Mouse (Mus musculus) midbrain, embryonic 14.5 days (tissue): ENCODE measurements at regions not wholly inside any gene's neighbourhood (a gene's known extent, or its start where the extent isn't known, plus 50 kb on each side); places are given as distances from the start of the nearest gene placed in this dataset.
A peak's percentile ranks its signal among the peaks of the same experiment; 100 is the strongest.

Source experiments
- ATAC-seq: fragments of 200-750 bp; cut with Nextera tagmentation; 2 replicates; pipeline ENCODE4 v1.8.0; 2017; ENCODE audit warnings: moderate number of reproducible peaks, moderate library complexity; ENCODE audit not compliant: low FRiP score, low TSS enrichment
- DNase-seq: peaks from one replicate; pipeline ENCODE4 v3.0.0-alpha.2; 2015
- H3K27ac ChIP-seq: fragments of 300-500 bp; sonication (generic); replicated peaks from 2 replicates; pipeline ENCODE4 v1.5.1; 2014; ENCODE audit warnings: mild to moderate bottlenecking, low read depth, low read length, moderate library complexity
- H3K27me3 ChIP-seq: fragments of 300-500 bp; sonication (generic); 2 replicates; pipeline ENCODE4 v1.6.1; 2014; ENCODE audit warnings: low read length, control low read depth, mixed read lengths; ENCODE audit not compliant: control insufficient read depth, insufficient read depth
- H3K36me3 ChIP-seq: fragments of 300-500 bp; sonication (generic); 2 replicates; pipeline ENCODE4 v1.6.1; 2014; ENCODE audit warnings: low read length, control low read depth; ENCODE audit not compliant: control insufficient read depth, insufficient read depth
- H3K4me1 ChIP-seq: fragments of 300-500 bp; sonication (generic); 2 replicates; pipeline ENCODE4 v1.6.1; 2014; ENCODE audit warnings: mild to moderate bottlenecking, antibody characterized with exemption, low read length, control low read depth; ENCODE audit not compliant: control insufficient read depth, insufficient read depth
- H3K4me2 ChIP-seq: fragments of 300-500 bp; sonication (generic); 2 replicates; pipeline ENCODE4 v1.6.1; 2014; ENCODE audit warnings: mild to moderate bottlenecking, low read length, moderate library complexity
- H3K4me3 ChIP-seq: fragments of 300-500 bp; sonication (generic); replicated peaks from 2 replicates; pipeline ENCODE4 v1.5.1; 2014; ENCODE audit warnings: low read depth, low read length
- H3K9ac ChIP-seq: fragments of 300-500 bp; sonication (generic); replicated peaks from 2 replicates; pipeline ENCODE4 v1.6.1; 2014; ENCODE audit warnings: mild to moderate bottlenecking, low read length, moderate library complexity
- H3K9me3 ChIP-seq: fragments of 300-500 bp; sonication (generic); 2 replicates; pipeline ENCODE4 v1.6.1; 2016; ENCODE audit warnings: low read length, control low read depth, mixed read lengths; ENCODE audit not compliant: control insufficient read depth
- WGBS: fragments of 180-500 bp; shearing (Covaris S2); extraction: QIAGEN DNeasy Blood & Tissue Kit; methylation state at CpG from one replicate; pipeline ENCODE4 v1.1.7; 2014; 5-methylcytosine and 5-hydroxymethylcytosine counted together

DNA sequence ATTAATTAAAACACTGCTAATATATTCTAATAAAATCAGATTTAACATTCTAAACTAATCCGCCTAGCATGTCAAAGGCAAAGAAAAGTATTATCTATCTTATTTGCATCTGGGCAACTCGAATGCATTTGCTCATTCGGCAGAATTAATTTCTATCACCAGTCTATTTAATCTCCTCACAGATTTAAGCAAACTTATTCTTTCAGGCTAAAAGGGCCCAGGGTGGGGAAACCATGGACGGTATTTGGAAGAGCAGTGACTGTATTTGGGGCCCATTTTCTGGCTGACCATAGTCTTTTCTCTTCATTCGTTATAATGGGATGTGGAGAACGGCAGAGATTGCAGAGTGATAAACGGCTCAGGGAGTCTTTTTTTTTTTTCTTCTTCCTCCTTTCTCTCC, 423.5 kb upstream of the Ubash3b start:
- no peaks in the 10 kb centered on the region for H3K27me3 ChIP-seq
- H3K4me3 ChIP-seq, result peak overlapping the region; percentile 83
- peak overlapping the region; percentile 81 for H3K4me2 ChIP-seq
- 2% methylated on average over 7 of the region's 7 CpGs for WGBS
- no peak for ATAC-seq
- H3K27ac ChIP-seq, result peak overlapping the region; percentile 100
- H3K9me3 ChIP-seq, result no peaks in the 10 kb centered on the region
- peak; percentile 75 for DNase-seq
- H3K36me3 ChIP-seq, result peaks cover 38% of the 10 kb centered on the region
- peaks cover 25% of the 10 kb centered on the region for H3K4me1 ChIP-seq
- H3K9ac ChIP-seq, result peak overlapping the region; percentile 100

DNA sequence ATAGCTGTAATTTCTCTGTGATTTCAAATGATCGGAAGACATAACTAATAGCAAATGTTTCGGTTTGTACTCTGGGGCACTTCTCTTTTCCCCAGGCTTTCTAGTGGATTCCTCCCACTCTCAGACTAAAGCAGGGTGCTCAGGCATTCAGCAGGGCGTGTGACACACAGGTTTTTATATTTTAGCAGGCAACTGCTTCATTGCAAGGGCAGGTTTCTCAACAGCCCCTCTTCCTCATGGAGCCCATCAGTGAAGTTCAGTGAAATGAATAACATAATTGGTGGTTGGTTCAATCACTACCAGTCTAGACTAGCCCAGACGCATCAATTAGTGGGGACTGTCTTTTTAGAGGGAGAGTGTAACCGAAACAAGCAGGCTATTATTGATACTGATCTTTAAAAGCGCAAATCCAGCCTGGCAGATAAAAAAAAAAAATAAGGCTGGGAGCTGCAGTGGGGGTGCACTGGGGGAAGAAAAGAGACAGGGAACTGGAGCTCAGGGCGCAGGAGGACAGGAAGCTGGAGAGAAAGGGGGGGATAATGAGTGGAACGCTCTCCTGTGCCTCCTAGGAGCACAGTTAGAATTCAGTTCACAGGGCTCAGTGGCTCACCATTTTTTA, 422.3 kb upstream of the Ubash3b start:
- H3K4me2 ChIP-seq, result peak overlapping the region; percentile 81
- H3K36me3 ChIP-seq, result peaks cover 26% of the 10 kb centered on the region
- H3K27ac ChIP-seq, result peak overlapping the region; percentile 100
- ATAC-seq (no peak), DNase-seq (peak; percentile 84)
- H3K27me3 ChIP-seq, result no peaks in the 10 kb centered on the region
- H3K9me3 ChIP-seq, result no peaks in the 10 kb centered on the region
- H3K4me3 ChIP-seq, result peak overlapping the region; percentile 83
- 3% methylated on average over 8 of the region's 8 CpGs for WGBS
- peak overlapping the region; percentile 100 for H3K9ac ChIP-seq
- peaks cover 14% of the 10 kb centered on the region for H3K4me1 ChIP-seq

DNA sequence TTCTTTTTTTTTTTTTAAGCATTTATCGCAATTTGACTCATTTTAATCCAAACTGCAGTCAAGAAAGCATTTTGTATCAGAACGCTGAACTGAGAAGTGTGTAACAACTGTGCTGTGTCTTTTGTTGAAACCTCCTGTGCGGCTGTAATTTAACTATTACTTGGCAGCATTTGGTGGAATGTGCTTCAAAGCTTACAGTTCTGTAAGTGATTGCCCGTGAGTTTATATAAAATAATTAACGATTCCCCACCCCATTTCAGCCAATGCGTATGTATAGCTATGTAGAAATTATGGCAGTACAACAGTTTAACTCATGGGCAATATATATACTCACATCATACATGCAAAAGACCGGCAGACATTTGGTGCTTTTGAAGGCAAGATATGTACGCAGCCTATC, 421.8 kb upstream of the Ubash3b start:
- Histone ChIP-seq H3K4me1 (peaks cover 8% of the 10 kb centered on the region; the same call in 1 of the 2 replicates), H3K9me3 (no peaks in the 10 kb centered on the region), H3K4me3 (peak overlapping the region; percentile 83), H3K9ac (peak overlapping the region; percentile 100), H3K27ac (peak overlapping the region; percentile 100), H3K4me2 (peak overlapping the region; percentile 81), H3K27me3 (no peaks in the 10 kb centered on the region), H3K36me3 (peaks cover 20% of the 10 kb centered on the region)
- DNase-seq (peak; percentile 72), ATAC-seq (no peak)
- WGBS, result 6% methylated on average over 8 of the region's 8 CpGs

DNA sequence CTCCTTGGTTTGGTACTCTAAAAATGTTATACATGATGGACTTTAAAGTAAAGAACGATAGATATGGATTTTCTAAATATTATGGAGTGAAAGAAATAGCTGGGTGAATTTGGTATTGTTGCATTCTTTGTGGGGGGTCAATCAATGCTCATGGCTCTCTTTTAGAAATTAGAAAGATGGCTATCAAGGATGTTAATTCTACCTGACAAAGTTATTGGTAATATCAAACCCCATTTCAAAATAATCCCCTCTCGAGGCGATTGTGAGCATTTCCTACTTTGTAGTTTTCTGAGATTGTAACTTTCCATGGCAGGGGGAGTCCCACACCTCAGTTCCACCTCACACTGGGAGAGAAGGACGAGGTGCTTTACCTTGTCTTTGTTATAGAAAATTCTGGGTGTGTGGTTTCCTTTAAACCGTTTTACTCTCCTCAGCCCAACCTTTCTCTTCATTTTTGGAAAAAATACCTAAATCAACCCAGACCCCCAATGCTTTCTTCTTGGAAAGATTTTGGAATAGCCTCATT, 421.3 kb upstream of the Ubash3b start:
- Histone ChIP-seq H3K4me1 (peaks cover 9% of the 10 kb centered on the region), H3K27ac (peak overlapping the region; percentile 100), H3K36me3 (peaks cover 17% of the 10 kb centered on the region), H3K4me2 (peak overlapping the region; percentile 81), H3K9me3 (no peaks in the 10 kb centered on the region), H3K27me3 (no peaks in the 10 kb centered on the region), H3K4me3 (peak overlapping the region; percentile 83), H3K9ac (peak overlapping the region; percentile 100)
- DNase-seq (peak; percentile 66), ATAC-seq (no peak)
- 1% methylated on average over 5 of the region's 5 CpGs for WGBS

DNA sequence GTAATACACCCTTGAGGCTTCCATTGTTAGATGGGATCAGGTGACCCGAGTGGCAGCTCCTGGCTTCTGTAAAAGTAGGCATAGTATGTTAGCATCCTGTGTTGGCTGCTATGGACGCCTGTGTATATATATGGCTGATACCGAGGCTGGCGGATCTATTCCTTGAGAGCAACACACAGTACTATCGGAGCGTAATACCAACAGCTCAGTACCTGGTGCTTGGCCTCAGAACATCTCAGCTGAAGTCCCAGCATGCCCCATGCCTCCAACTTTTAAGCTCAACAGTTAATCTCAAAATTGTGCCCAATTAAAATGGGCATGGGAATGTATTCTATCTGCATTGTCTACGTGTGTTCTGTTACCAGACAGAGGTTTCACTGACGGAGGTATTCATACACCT, 420.7 kb upstream of the Ubash3b start:
- Histone ChIP-seq H3K4me3 (peak overlapping the region; percentile 83), H3K27me3 (no peaks in the 10 kb centered on the region), H3K4me2 (peak overlapping the region; percentile 81), H3K4me1 (peaks cover 9% of the 10 kb centered on the region), H3K27ac (peak overlapping the region; percentile 100), H3K36me3 (peaks cover 11% of the 10 kb centered on the region), H3K9me3 (no peaks in the 10 kb centered on the region), H3K9ac (peak overlapping the region; percentile 100)
- ATAC-seq (0 out of 2 replicates have a peak, but pooled peaks have one; percentile 15), DNase-seq (peak; percentile 80)
- WGBS, result 3% methylated on average over 8 of the region's 8 CpGs

DNA sequence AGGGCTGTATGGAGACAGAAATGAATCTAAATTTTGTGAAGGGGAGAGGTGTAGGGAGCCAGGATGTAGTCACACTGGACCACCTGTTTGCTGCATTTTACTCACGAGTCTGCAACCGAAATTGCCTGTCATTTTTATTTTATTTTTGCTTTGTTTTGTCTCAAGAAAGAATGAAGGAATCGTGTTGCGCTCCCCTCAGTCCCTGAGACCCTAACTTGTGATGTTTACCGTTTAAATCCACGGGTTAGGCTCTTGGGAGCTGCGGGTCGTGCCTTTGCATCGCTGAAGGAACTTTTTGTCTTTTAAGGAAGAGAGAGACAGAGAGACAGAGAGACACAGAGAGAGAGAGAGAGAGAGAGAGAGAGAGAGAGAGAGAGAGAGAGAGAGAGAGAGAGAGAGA, 420.2 kb upstream of the Ubash3b start:
- H3K4me2 ChIP-seq, result peak overlapping the region; percentile 81

DNA sequence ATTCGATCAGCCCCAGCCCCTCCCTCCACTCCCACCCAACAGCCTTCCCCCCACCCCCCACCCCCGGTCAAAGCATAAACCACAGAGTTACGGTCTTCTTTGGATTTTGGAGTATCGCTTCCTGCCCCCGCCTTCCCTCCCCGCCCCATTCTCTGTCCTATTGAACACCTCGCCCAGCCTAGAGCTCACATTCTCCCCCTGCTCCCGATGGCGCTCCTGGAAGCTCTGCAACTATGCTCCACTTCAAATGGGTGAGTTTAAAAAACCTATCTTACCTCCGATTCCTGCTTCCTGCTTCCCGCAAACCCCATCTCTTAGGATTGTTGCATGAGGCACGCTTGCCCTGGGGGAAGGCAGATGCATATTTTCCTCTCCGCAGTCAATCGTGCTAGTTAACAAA, 419.7 kb upstream of the Ubash3b start:
- ATAC-seq (peak; percentile 15; the same call in 1 of the 2 replicates), DNase-seq (peak; percentile 75)
- Histone ChIP-seq H3K9me3 (no peaks in the 10 kb centered on the region), H3K4me3 (peak overlapping the region; percentile 83), H3K4me1 (peaks cover 18% of the 10 kb centered on the region), H3K4me2 (peak overlapping the region; percentile 81), H3K9ac (peak overlapping the region; percentile 100), H3K36me3 (peaks cover 5% of the 10 kb centered on the region), H3K27ac (peak overlapping the region; percentile 100), H3K27me3 (no peaks in the 10 kb centered on the region)
- WGBS, result under 1% methylated on average over 14 of the region's 14 CpGs

More for the DNA sequence above, 420.2 kb upstream of the Ubash3b start:
- Histone ChIP-seq H3K9me3 (no peaks in the 10 kb centered on the region), H3K27me3 (no peaks in the 10 kb centered on the region), H3K9ac (peak overlapping the region; percentile 100), H3K36me3 (peaks cover 7% of the 10 kb centered on the region), H3K4me1 (peaks cover 12% of the 10 kb centered on the region), H3K4me3 (peak overlapping the region; percentile 83), H3K27ac (peak overlapping the region; percentile 100)
- DNase-seq (peak; percentile 55), ATAC-seq (no peak)
- WGBS, result under 1% methylated on average over 9 of the region's 9 CpGs

DNA sequence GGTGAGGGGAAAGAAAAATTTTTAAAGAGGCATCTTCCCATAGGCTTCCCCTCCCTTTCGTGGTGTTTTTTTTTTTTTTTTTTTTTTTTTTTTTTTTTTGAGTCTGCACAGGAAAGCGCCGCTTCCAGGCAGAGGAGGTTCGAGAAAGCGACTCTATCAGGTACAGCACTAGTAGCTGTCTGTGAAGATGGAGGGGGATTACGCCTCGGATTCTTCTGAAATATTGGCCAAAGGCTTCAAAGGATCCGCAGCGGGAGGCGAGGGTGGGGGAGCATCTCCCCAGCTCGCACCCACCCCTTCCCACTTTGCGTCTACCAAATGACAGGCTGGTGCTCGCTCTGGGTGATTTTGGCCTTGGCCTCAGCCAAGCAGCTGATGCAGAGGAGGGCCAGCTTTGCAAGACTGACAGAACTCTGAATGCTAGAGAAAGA, 419.1 kb upstream of the Ubash3b start:
- WGBS, result 0% methylated on average over 13 of the region's 13 CpGs
- Histone ChIP-seq H3K27ac (peak overlapping the region; percentile 100), H3K4me2 (peak overlapping the region; percentile 81), H3K9me3 (no peaks in the 10 kb centered on the region), H3K9ac (peak overlapping the region; percentile 100), H3K36me3 (peaks cover 1% of the 10 kb centered on the region; the same call in 1 of the 2 replicates), H3K4me3 (peak overlapping the region; percentile 83), H3K4me1 (peaks cover 23% of the 10 kb centered on the region), H3K27me3 (no peaks in the 10 kb centered on the region)
- peak; percentile 65 for ATAC-seq
- DNase-seq, result peak; percentile 93

DNA sequence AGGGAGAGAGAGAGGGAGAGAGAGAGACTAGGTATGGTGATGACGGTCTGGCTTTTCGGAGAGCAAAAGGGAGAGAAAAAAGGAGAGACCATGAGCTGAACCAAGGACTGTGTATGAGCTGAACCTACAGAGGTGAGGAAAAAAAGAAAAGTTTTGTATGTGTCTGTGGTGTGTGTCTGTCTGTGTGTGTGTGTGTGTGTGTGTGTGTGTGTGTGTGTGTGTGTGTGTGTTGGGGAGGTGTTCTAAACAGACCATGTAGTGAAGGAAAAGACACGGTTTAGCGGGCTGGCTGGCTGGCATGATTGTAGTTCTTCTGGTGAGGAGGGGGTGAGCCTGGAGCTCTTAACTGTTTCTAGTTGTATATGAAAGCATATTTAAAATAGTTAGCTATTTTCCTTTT, 418.6 kb upstream of the Ubash3b start:
- H3K4me3 ChIP-seq, result peak overlapping the region; percentile 83
- 1% methylated on average over 4 of the region's 4 CpGs for WGBS
- peaks cover 24% of the 10 kb centered on the region for H3K4me1 ChIP-seq
- DNase-seq (peak; percentile 69), ATAC-seq (peak; percentile 4; the same call in 1 of the 2 replicates)
- peak overlapping the region; percentile 100 for H3K9ac ChIP-seq
- peak overlapping the region; percentile 100 for H3K27ac ChIP-seq
- no peaks in the 10 kb centered on the region for H3K9me3 ChIP-seq
- H3K27me3 ChIP-seq, result no peaks in the 10 kb centered on the region
- H3K36me3 ChIP-seq, result no peaks in the 10 kb centered on the region
- peak overlapping the region; percentile 81 for H3K4me2 ChIP-seq
